Mouse (Mus musculus) midbrain, embryonic 13.5 days (tissue): ENCODE measurements around the gene Dusp1. TPM values are rescaled to one million over a fixed set of nuclear protein-coding genes. Genes with fewer than 3 reads are reported as not detected.

Experiments used
- ATAC-seq: fragments of 200-750 bp; cut with Nextera tagmentation; 2 replicates; pipeline ENCODE4 v1.8.0; 2017; ENCODE audit warnings: mild to moderate bottlenecking, moderate TSS enrichment, moderate library complexity
- H3K27ac ChIP-seq: fragments of 300-500 bp; sonication (generic); 2 replicates; pipeline ENCODE4 v1.5.1; 2015; ENCODE audit warnings: inconsistent platforms, mild to moderate bottlenecking, moderate library complexity
- H3K27me3 ChIP-seq: fragments of 300-500 bp; sonication (generic); 2 replicates; pipeline ENCODE4 v1.6.1; 2015; ENCODE audit warnings: mild to moderate bottlenecking, inconsistent platforms
- H3K36me3 ChIP-seq: fragments of 300-500 bp; sonication (generic); 2 replicates; pipeline ENCODE4 v1.6.1; 2015; ENCODE audit warnings: mild to moderate bottlenecking, inconsistent platforms
- H3K4me1 ChIP-seq: fragments of 300-500 bp; sonication (generic); replicated peaks from 2 replicates; pipeline ENCODE4 v1.6.1; 2015; ENCODE audit warnings: inconsistent platforms
- H3K4me2 ChIP-seq: fragments of 300-500 bp; sonication (generic); replicated peaks from 2 replicates; pipeline ENCODE4 v1.6.1; 2015; ENCODE audit warnings: moderate library complexity, mild to moderate bottlenecking, inconsistent platforms
- H3K4me3 ChIP-seq: fragments of 300-500 bp; sonication (generic); replicated peaks from 2 replicates; pipeline ENCODE4 v1.5.1; 2015; ENCODE audit warnings: mild to moderate bottlenecking, inconsistent platforms
- H3K9ac ChIP-seq: fragments of 300-500 bp; sonication (generic); replicated peaks from 2 replicates; pipeline ENCODE4 v1.6.1; 2015; ENCODE audit warnings: mild to moderate bottlenecking, inconsistent platforms
- H3K9me3 ChIP-seq: fragments of 300-500 bp; sonication (generic); 2 replicates; pipeline ENCODE4 v1.6.1; 2016; ENCODE audit warnings: mild to moderate bottlenecking, inconsistent platforms
- WGBS: fragments of 180-500 bp; shearing (Covaris S2); methylation state at CpG from one replicate; pipeline ENCODE4 v1.1.7; 2015; 5-methylcytosine and 5-hydroxymethylcytosine counted together
- microRNA-seq: library from miRNA; unstranded; fragments of <30 nt; microRNA quantifications from one replicate; pipeline ENCODE4, GENCODE M21; 2016
- polyA plus RNA-seq: library from polyadenylated mRNA; unstranded; fragments of >200 nt; fragmentation: Nextera tagmentation; extraction: Ambion mirVana; gene quantifications from 2 replicates; pipeline ENCODE4 v1.2.1, GENCODE M21; 2015

The Dusp1 gene
- polyA plus RNA-seq, 1 experiment from 2014 or later: 43.8 TPM

DNA sequence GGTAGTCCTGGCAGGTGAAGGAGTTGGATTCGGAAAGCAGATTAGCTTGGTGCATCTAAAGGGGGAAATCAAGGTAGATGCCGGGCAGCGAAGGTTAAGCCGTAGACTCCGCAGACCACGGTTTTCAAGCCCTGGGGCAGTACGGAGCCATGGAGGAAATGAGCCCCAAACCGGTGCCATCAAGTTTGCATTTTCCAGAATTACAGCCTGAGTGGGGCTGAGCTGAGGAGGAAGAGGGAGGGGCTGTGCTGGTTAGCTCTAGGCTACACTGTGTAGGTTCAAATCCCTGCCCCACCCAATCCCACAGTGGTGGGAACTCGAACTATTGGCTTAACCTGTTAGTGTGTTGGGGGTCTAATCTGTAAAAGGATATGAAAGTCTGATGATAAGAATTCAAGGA lies 97.4 kb downstream of the Dusp1 start:
- no peaks in the 10 kb centered on the region for H3K36me3 ChIP-seq
- ATAC-seq: no peak
- WGBS: 78% methylated on average over 9 of the region's 9 CpGs

DNA sequence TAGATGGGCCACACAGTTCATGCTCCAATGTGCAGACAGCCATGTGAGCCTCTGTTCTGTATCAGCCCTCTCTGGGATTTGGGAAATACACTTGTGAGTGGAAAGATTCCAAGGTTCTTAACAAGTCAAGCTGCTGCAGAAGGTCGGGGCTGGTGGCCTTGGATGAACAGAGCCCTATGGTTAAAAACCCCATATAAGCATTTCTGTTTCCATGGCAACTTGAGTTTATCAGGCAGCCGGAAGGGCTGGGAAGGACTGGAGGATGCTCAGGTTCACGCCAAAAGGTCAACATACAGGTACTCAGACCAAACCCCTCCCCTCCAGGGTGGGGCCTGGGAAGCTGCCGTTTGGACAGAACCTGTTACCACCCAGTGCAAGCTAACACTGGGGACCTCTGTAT lies 97.9 kb downstream of the Dusp1 start:
- no peak overlapping the region for H3K27ac ChIP-seq
- H3K9ac ChIP-seq: no peak overlapping the region
- H3K9me3 ChIP-seq: no peaks in the 10 kb centered on the region
- H3K4me1 ChIP-seq: peaks cover 3% of the 10 kb centered on the region
- no peak overlapping the region for H3K4me3 ChIP-seq
- 0 out of 2 replicates have a peak, but pooled peaks cover 5% of the 10 kb centered on the region for H3K27me3 ChIP-seq
- no peaks in the 10 kb centered on the region for H3K36me3 ChIP-seq
- 50% methylated on average over 4 of the region's 4 CpGs for WGBS
- no peak for ATAC-seq
- H3K4me2 ChIP-seq: no peak overlapping the region

More for the DNA sequence above, 97.4 kb downstream of the Dusp1 start:
- peaks cover 3% of the 10 kb centered on the region for H3K4me1 ChIP-seq
- 0 out of 2 replicates have a peak overlapping the region, but pooled peaks have one; percentile 39 for H3K9ac ChIP-seq
- H3K4me3 ChIP-seq: no peak overlapping the region
- H3K27me3 ChIP-seq: 0 out of 2 replicates have a peak, but pooled peaks cover 5% of the 10 kb centered on the region
- H3K9me3 ChIP-seq: no peaks in the 10 kb centered on the region
- no peak overlapping the region for H3K4me2 ChIP-seq
- no peak overlapping the region for H3K27ac ChIP-seq

DNA sequence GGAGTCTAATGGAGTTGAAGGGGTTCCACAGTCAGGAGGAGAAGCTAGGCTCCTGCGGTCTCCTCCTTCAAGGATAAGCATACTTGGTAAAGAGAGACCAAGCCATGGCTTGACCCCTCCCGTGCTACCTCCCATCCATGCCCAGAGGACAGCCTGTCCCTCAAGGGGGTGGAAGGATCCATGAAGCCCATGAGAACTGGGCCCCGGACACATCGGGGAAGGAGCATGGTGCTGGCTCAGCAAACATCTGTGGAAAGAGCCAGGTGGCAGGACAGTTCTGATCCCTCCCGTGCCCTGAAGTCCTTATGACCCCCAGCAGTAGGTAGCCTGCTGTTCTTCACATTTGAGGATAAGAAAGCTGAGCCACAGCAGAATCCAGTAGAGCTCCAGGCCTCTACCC lies 98.5 kb downstream of the Dusp1 start:
- H3K9ac ChIP-seq: no peak overlapping the region
- no peaks in the 10 kb centered on the region for H3K9me3 ChIP-seq
- 0 out of 2 replicates have a peak, but pooled peaks cover 5% of the 10 kb centered on the region for H3K27me3 ChIP-seq
- no peak overlapping the region for H3K27ac ChIP-seq
- H3K36me3 ChIP-seq: no peaks in the 10 kb centered on the region
- H3K4me2 ChIP-seq: no peak overlapping the region
- no peak for ATAC-seq
- peaks cover 3% of the 10 kb centered on the region for H3K4me1 ChIP-seq
- 83% methylated on average over 5 of the region's 5 CpGs for WGBS
- no peak overlapping the region for H3K4me3 ChIP-seq

DNA sequence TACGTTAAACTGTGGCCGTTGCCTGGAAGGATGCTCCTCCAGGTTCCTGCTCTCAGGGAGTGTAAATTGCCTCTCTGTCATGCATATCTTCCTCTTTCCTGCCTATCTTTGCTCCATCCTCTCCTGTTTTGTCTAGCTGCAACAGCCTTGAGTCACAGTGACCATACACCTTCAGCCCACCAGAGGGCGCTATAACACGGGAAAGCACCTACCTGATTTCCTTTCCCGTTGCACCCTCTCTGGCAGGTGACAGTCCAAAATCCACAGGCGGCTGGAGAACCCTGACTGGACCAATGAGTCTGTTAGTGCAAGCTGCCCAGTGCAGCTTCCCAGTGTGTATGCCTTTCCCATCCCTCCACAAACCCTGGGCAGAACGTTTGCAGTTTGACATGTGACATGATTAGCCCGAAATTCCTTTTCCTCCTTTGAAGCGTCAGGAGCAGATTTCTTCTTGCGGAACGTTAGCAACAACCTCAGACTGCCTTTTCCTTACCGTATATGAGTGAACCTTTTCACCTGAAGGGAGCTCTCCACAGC lies 99.2 kb downstream of the Dusp1 start:
- WGBS: 31% methylated on average over 12 of the region's 12 CpGs
- H3K4me2 ChIP-seq: no peak overlapping the region

DNA sequence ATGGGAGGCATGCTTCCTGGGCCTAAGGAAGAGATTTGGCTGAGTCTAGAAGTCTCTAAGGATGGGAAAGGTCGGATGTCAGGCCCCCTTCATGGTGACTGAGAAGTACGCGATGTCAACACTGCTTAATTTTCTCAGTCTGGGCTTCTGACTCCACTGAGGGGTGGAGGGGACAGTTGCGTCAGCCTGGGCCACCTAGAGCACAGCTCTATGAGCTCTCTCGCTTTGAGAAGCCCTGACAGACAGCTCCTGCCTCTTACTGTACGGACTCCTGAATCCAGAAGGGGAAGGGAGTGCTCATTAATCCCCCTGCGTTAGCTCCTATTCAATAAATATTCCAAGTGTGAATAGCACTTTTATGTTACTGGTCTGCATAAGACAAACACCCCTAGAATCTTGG lies 103.9 kb downstream of the Dusp1 start:
- Histone ChIP-seq H3K27ac (no peak overlapping the region), H3K4me1 (no peaks in the 10 kb centered on the region), H3K36me3 (no peaks in the 10 kb centered on the region), H3K4me3 (no peak overlapping the region), H3K27me3 (no peaks in the 10 kb centered on the region), H3K9ac (no peak overlapping the region), H3K4me2 (no peak overlapping the region), H3K9me3 (no peaks in the 10 kb centered on the region)
- ATAC-seq: no peak
- WGBS: 71% methylated on average over 7 of the region's 7 CpGs

More for the DNA sequence above, 99.2 kb downstream of the Dusp1 start:
- Histone ChIP-seq H3K4me3 (no peak overlapping the region), H3K27ac (no peak overlapping the region), H3K9me3 (no peaks in the 10 kb centered on the region), H3K4me1 (peaks cover 3% of the 10 kb centered on the region), H3K36me3 (no peaks in the 10 kb centered on the region), H3K9ac (0 out of 2 replicates have a peak overlapping the region, but pooled peaks have one; percentile 12), H3K27me3 (0 out of 2 replicates have a peak, but pooled peaks cover 5% of the 10 kb centered on the region)
- ATAC-seq: no peak

DNA sequence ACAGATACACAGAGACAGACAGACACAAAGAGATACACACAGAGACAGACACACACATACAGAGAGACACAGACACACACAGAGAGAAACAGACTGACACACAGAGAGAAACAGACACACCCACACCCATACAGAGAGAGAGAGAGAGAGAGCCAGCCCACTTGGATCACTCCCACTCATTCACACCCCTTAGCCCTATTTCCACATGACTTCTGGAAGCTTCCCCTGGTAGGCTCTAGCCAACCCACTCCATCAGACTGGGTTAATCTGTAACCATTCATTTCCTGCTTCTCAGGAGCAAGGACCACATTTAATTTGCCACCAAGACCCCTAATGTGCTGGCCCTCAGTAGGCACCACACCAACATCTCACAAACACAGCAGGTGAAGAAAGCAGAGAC lies 104.4 kb downstream of the Dusp1 start:
- Histone ChIP-seq H3K27me3 (no peaks in the 10 kb centered on the region), H3K36me3 (no peaks in the 10 kb centered on the region), H3K9ac (no peak overlapping the region), H3K27ac (no peak overlapping the region), H3K4me3 (no peak overlapping the region), H3K4me2 (no peak overlapping the region), H3K9me3 (no peaks in the 10 kb centered on the region), H3K4me1 (no peaks in the 10 kb centered on the region)
- ATAC-seq: no peak

Small RNAs within 50 kb of the gene (microRNA-seq; reads per million reads assigned to microRNA genes)
- not detected for gene Gm22420

Other genes with a start within 250 kb of the Dusp1 start
- gene Neurl1b, start 147.3 kb downstream of the Dusp1 start, polyA plus RNA-seq: 0.75 and 0.82 TPM in 2 replicates
- 91.5 and 102 TPM in 2 replicates for gene Ergic1, start 639 bp downstream of the Dusp1 start, polyA plus RNA-seq
- gene Atp6v0e, start 101.1 kb upstream of the Dusp1 start, polyA plus RNA-seq: 93.2 and 105 TPM in 2 replicates
- gene Crebrf, start 153.5 kb upstream of the Dusp1 start, polyA plus RNA-seq: 16.9 and 18.0 TPM in 2 replicates
- 56.2 and 60.7 TPM in 2 replicates for gene Bnip1, start 218.9 kb upstream of the Dusp1 start, polyA plus RNA-seq